Mouse (Mus musculus): Measurements from ENCODE around the gene Olfr361.
"Not testable (repeated sequence)": the region's sequence is repeated elsewhere in the genome, so short reads cannot be mapped to it uniquely, and the experiment has no call there.

The Olfr361 gene

GRCm38 (mm10) chr2:37089190-37089589 lies at the start of gene Olfr361:
TSS of gene Olfr361 (minus strand) at chr2:37089290.
- not testable (repeated sequence) for DNase-seq

- DNase-seq: no peak
Observed at GRCm38 (mm10) chr2:37117810-37118209, 28.7 kb upstream of the Olfr361 start, which contains the start of gene Olfr362. TSS of gene Olfr362 (minus strand) at chr2:37117910.

- no peak for DNase-seq
Observed at GRCm38 (mm10) chr2:37065446-37065845, 23.6 kb downstream of the Olfr361 start, which contains the start of gene Olfr360. TSS of gene Olfr360 (plus strand) at chr2:37065746.
